Mouse (Mus musculus): ENCODE data around the gene Cpne1. TPM values are rescaled to one million over a fixed set of nuclear protein-coding genes. Genes with fewer than 3 reads are reported as not detected.
A peak's percentile ranks its signal among the peaks of the same experiment; 100 is the strongest.
"Not testable (repeated sequence)": the region's sequence is repeated elsewhere in the genome, so short reads cannot be mapped to it uniquely, and the experiment has no call there.

Gene Cpne1
- polyA plus RNA-seq, 1 experiment from 2014 or later: 22.6 TPM

DNA sequence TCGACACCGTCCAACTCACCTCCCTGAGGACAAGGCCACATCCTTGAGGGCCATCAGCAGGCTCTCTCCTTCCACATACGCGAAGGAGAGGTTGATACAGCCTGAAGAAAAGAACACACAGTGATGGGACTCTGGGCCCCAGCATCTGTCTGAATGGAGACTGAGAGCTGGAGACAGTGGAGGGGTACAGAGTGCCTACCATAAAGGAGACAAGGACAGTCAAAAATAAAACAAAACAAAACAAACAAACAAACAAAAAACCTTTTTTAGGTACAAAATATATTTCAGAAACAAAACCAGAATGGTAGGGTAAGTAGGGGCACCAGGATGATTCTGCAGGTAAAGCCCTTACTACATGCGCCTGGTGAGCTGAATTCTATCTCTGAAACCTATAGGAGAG, 15.2 kb upstream of the Cpne1 start, which contains the start of gene Gm28036:
Gene Gm28036, minus strand, starts transcription at position 101 of the 400 bp plus-strand sequence.
- 91% methylated on average over 5 of the region's 5 CpGs for WGBS (ENCODE audit: insufficient replicate concordance)
- Histone ChIP-seq H3K4me3 (replicated peaks) (no peak within 1 kb of the TSS), H3K4me1 (replicated peaks) (no peaks in the 10 kb centered on the region), H3K27me3 (no peaks in the 10 kb centered on the region), H3K27ac (replicated peaks) (no peak within 1 kb of the TSS), H3K9me3 (replicated peaks) (no peaks in the 10 kb centered on the region), H3K36me3 (replicated peaks) (peaks cover 69% of the 10 kb centered on the region), H3K9ac (no peak within 1 kb of the TSS), H3K4me2 (no peak within 1 kb of the TSS)
- ATAC-seq (ENCODE audit: insufficient read depth): no peak

DNA sequence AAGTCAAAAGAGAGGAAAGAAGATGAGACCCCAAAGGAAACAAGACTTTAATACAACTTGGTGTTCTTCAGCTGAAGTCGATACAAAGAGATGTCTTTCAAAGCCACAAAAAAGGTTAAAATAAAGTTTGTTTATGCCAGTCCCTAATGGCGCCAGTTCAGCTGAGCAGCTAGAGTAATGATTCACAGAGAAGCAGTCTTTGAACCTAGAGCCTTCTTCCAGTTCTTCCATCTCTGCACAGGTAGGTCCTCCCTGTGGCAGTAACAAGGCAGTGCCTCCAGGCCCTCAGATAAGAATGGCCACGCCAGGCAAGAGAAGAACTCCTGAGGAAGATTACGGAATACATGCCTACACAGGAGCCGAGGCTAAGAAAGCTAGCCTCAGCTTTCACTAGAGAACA, 12.0 kb upstream of the Cpne1 start:
- Histone ChIP-seq H3K4me3 (replicated peaks) (no peak overlapping the region), H3K4me1 (replicated peaks) (no peaks in the 10 kb centered on the region), H3K27ac (replicated peaks) (no peak overlapping the region), H3K27me3 (no peaks in the 10 kb centered on the region), H3K9me3 (replicated peaks) (no peaks in the 10 kb centered on the region), H3K4me2 (no peak overlapping the region), H3K36me3 (replicated peaks) (peaks cover 48% of the 10 kb centered on the region), H3K9ac (no peak overlapping the region)
- WGBS (ENCODE audit: insufficient replicate concordance): 77% methylated on average over 5 of the region's 5 CpGs
- ATAC-seq (ENCODE audit: insufficient read depth): no peak

DNA sequence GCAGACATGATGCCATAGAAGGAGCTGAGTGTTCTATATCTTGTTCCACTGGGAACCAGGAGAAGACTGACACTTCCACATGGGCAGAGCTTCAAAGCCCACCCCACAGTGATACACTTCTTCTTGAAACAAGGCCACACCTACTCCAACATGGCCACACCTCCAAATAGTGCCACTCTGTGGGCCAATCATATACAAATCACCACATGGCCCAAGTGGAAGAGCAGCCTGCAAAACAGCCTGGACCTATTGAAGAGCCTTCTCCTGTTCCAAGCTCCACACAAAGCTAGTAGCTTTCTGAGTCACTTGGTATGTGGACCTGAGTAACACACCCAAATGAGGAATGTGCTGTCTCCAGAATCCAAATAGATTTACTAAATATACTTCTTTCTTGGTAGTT, 7.8 kb upstream of the Cpne1 start:
- peaks cover 14% of the 10 kb centered on the region for H3K36me3 ChIP-seq (replicated peaks)
- H3K9ac ChIP-seq: no peak overlapping the region
- H3K27me3 ChIP-seq: no peaks in the 10 kb centered on the region
- H3K4me3 ChIP-seq (replicated peaks): no peak overlapping the region
- no peak for ATAC-seq (ENCODE audit: insufficient read depth)
- H3K4me1 ChIP-seq (replicated peaks): no peaks in the 10 kb centered on the region
- H3K27ac ChIP-seq (replicated peaks): no peak overlapping the region
- no peaks in the 10 kb centered on the region for H3K9me3 ChIP-seq (replicated peaks)
- no peak overlapping the region for H3K4me2 ChIP-seq

DNA sequence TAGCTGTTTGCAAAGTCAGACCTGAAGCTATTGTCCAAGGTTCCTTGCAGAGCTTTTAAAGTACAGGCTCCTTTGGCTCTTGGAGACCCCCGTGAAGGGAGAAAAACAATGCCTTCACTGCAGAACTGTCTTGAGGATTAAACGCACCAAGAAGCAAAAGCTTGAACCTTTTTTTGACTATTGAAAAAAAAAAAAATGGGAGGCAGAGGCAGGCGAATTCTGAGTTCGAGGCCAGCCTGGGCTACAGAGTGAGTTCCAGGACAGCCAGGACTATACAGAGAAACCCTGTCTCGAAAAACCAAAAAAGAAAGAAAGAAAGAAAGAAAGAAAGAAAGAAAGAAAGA, 287 bp upstream of the Cpne1 start:
- Histone ChIP-seq H3K9ac (peak overlapping the region; percentile 94), H3K4me2 (peak overlapping the region; percentile 85), H3K27ac (replicated peaks) (peak overlapping the region; percentile 90), H3K4me3 (replicated peaks) (peak overlapping the region; percentile 91), H3K4me1 (replicated peaks) (peaks cover 37% of the 10 kb centered on the region)
- H3K27me3 ChIP-seq; H3K36me3 ChIP-seq (replicated peaks); ATAC-seq (ENCODE audit: insufficient read depth); H3K9me3 ChIP-seq (replicated peaks): not testable (repeated sequence)
- WGBS (ENCODE audit: insufficient replicate concordance): 18% methylated on average over 5 of the region's 5 CpGs

DNA sequence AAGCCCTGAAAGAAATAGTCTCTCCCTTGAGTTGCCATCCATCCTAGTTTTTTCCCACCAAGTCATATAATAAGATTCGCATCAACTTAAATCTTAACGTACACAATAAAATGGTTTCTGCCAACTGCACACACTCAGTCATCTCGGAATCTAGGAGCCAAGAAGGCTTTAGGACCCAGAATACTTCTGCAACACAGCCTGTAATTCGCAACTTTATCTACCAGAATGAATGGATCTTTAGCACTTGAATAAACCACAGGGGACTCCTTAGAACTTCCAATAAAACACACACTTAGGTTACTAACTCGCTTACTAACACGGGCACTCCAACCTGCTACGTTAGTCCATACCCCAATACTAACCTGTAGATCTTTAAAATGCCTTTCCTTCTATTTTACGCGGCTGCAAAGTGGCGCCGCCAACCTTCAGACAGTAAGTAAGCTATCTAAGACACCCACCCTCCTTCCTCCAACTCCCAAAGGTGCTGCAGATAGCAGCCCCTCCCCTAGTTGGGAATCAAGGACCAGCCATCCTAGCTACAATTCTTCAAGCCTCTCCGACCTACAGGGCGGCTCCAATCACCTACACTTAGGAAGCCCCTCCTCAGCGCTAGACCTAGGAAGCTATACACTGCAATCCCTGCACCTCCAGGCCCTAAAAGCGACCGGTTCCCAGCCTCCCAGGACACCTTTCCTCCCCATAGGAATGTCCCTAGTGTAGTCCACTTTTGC, 973 bp downstream of the Cpne1 start:
- peaks cover 45% of the 10 kb centered on the region for H3K4me1 ChIP-seq (replicated peaks)
- WGBS (ENCODE audit: insufficient replicate concordance): under 1% methylated on average over 16 of the region's 16 CpGs
- peak; percentile 66 for ATAC-seq (ENCODE audit: insufficient read depth)
- peak overlapping the region; percentile 91 for H3K4me3 ChIP-seq (replicated peaks)
- H3K27ac ChIP-seq (replicated peaks): peak overlapping the region; percentile 90
- peak overlapping the region; percentile 94 for H3K9ac ChIP-seq
- H3K36me3 ChIP-seq (replicated peaks): peaks cover 14% of the 10 kb centered on the region
- H3K4me2 ChIP-seq: peak overlapping the region; percentile 85
- H3K27me3 ChIP-seq: no peaks in the 10 kb centered on the region
- H3K9me3 ChIP-seq (replicated peaks): no peaks in the 10 kb centered on the region

DNA sequence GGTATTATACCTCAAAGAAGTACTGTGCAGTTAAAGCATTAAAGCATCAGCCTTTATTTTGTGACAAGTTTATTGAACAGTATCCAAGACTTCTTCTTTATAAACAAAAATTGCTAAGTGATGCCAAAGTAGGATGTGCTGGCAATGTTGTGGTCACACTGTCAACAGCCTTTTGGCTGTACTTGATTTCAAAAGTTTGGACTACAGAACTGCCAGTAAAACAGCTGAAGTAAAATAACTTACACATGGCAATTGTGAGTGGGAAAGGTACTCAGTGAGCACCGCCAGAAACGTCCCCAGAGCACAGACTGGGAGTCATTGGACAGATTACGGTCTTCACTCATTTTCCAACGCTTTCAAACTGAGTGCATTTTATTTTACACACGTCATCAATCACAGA, 19.8 kb downstream of the Cpne1 start:
- Histone ChIP-seq H3K27ac (replicated peaks) (no peak overlapping the region), H3K9ac (no peak overlapping the region), H3K4me1 (replicated peaks) (no peaks in the 10 kb centered on the region; the same call in 1 of the 2 replicates), H3K4me3 (replicated peaks) (no peak overlapping the region), H3K27me3 (no peaks in the 10 kb centered on the region), H3K4me2 (no peak overlapping the region), H3K36me3 (replicated peaks) (peaks cover 39% of the 10 kb centered on the region), H3K9me3 (replicated peaks) (no peaks in the 10 kb centered on the region)
- 76% methylated on average over 5 of the region's 5 CpGs for WGBS (ENCODE audit: insufficient replicate concordance)
- ATAC-seq (ENCODE audit: insufficient read depth): no peak

DNA sequence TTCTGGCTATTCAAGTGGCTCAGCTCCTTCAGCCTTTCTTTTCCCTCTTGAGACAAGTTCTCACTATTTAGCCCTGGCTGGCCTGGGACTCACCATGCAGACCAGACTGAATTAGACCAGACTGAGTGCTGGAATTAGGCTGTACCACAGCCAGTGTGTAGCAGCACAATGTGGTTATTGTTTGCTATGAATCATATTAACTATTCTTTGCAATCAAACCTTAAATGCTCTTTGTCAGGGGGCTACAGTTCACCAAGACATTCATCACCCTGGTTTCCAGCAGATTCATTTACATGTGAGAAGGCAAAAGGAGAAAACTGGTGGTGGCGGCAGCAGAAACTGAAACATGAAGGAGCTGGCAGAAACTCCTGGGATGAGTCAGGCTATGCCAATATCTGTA, 22.0 kb downstream of the Cpne1 start:
- H3K27ac ChIP-seq (replicated peaks): no peak overlapping the region
- H3K4me2 ChIP-seq: no peak overlapping the region
- H3K27me3 ChIP-seq: no peaks in the 10 kb centered on the region
- H3K4me1 ChIP-seq (replicated peaks): no peaks in the 10 kb centered on the region; the same call in 1 of the 2 replicates
- H3K9me3 ChIP-seq (replicated peaks): no peaks in the 10 kb centered on the region
- WGBS (ENCODE audit: insufficient replicate concordance): 93% methylated on average over 1 of the region's 1 CpGs
- peaks cover 18% of the 10 kb centered on the region for H3K36me3 ChIP-seq (replicated peaks)
- no peak overlapping the region for H3K9ac ChIP-seq
- H3K4me3 ChIP-seq (replicated peaks): no peak overlapping the region
- no peak for ATAC-seq (ENCODE audit: insufficient read depth)

DNA sequence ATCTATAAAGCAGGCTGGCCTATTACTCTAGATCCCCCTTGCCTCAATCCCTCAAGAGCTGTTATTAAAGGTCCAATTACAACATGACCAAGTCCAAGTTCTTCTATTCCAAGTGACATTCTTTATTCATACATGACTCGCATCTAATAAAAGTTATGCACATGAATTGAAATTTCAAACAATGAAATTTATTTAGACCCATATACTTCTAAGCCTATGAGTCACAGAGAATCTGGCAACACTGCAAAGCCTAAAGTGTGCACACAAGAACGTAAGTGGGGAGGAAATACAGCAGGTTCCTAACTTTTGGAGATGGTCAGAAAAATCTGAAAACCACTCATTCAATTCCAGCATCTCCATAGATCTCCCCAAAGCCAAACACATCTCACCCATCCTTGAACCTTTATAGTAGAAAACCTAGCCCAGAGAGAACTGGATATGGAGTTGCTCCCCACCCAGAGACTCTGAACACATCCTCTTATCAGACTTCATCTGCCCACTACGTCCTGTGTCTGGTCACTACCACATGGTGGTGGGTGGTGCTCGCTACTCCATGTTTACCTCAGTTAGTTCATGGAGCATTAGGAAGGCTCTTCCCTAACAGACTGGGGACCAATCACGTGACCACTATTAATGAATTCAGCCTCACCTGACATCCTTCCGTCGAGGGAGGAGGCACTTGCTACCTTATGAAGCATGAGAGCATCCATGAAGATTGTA, 24.2 kb downstream of the Cpne1 start:
- Histone ChIP-seq H3K27me3 (no peaks in the 10 kb centered on the region), H3K4me3 (replicated peaks) (no peak overlapping the region), H3K4me2 (no peak overlapping the region), H3K27ac (replicated peaks) (no peak overlapping the region), H3K36me3 (replicated peaks) (peaks cover 11% of the 10 kb centered on the region; the same call in 1 of the 2 replicates), H3K9ac (no peak overlapping the region), H3K9me3 (replicated peaks) (no peaks in the 10 kb centered on the region), H3K4me1 (replicated peaks) (peaks cover 3% of the 10 kb centered on the region)
- ATAC-seq (ENCODE audit: insufficient read depth): no peak
- 61% methylated on average over 7 of the region's 7 CpGs for WGBS (ENCODE audit: insufficient replicate concordance)

DNA sequence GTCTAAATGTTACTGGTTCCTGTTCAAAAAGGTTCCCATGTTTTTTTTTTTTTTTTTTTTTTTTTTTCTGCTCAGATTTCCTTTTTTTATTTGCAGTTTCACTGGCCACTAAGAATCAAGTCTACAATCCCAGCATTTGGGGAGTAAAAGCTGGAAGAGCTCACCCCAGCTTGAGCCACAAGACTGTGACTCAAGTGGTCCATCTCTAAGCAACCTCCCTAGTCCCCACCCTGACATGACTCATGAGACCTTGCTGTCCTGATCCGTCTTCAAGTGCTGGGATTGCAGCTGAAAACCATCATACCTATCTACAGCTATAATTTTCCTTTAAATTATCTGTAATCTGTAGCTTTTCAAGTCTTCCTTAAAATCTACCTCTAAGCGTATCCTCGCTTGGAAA, 27.2 kb downstream of the Cpne1 start:
- ATAC-seq (ENCODE audit: insufficient read depth): no peak
- Histone ChIP-seq H3K27ac (replicated peaks) (no peak overlapping the region), H3K9me3 (replicated peaks) (no peaks in the 10 kb centered on the region), H3K9ac (no peak overlapping the region), H3K36me3 (replicated peaks) (no peaks in the 10 kb centered on the region), H3K4me1 (replicated peaks) (peaks cover 3% of the 10 kb centered on the region), H3K27me3 (no peaks in the 10 kb centered on the region), H3K4me3 (replicated peaks) (no peak overlapping the region), H3K4me2 (no peak overlapping the region)
- WGBS (ENCODE audit: insufficient replicate concordance): 70% methylated on average over 3 of the region's 3 CpGs

DNA sequence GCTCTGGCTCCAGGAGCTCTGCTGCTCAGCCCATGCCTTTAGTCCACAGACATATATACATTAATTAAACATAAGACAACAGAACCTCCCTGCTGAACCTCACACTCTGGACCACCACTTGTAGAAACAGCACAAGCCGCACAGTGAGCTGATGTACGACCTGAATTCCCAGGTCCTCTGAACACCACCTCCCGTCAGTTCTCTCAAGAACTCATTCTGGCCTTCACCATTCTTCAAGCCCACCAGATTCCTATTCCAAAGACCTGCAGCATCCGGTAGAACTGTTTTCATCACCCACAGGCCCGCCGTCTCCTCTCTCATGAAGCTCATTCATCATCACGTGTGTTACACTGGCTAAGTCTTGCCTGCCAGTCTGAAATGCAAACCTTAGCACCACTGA, 31.4 kb downstream of the Cpne1 start:
- Histone ChIP-seq H3K4me1 (replicated peaks) (peaks cover 3% of the 10 kb centered on the region; the same call in 1 of the 2 replicates), H3K4me3 (replicated peaks) (no peak overlapping the region), H3K9ac (no peak overlapping the region), H3K36me3 (replicated peaks) (peaks cover 36% of the 10 kb centered on the region), H3K9me3 (replicated peaks) (no peaks in the 10 kb centered on the region), H3K27me3 (no peaks in the 10 kb centered on the region), H3K27ac (replicated peaks) (no peak overlapping the region), H3K4me2 (no peak overlapping the region)
- ATAC-seq (ENCODE audit: insufficient read depth): no peak
- WGBS (ENCODE audit: insufficient replicate concordance): 84% methylated on average over 7 of the region's 7 CpGs

DNA sequence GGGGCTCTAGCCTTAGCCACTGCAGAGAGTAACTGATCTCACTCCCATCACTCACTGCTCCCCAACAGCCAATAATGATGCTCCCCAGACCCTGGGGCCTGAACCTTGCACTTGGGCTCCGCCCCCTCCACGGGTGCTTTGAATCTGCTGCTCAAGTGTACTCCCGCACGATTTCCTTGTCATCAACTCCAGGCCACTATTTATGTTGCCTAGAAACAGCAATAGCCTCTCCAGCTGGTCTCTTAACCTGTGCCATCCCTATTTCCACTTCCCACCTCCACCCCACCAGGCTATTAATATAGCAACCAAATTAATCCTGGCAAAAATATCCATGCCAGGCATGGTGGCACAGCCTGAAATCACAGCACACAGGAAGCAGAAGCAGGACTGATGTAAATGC, 32.1 kb downstream of the Cpne1 start:
- Histone ChIP-seq H3K9ac (no peak overlapping the region), H3K4me2 (no peak overlapping the region), H3K4me3 (replicated peaks) (no peak overlapping the region), H3K4me1 (replicated peaks) (peaks cover 3% of the 10 kb centered on the region; the same call in 1 of the 2 replicates), H3K36me3 (replicated peaks) (peaks cover 43% of the 10 kb centered on the region), H3K9me3 (replicated peaks) (no peaks in the 10 kb centered on the region), H3K27me3 (no peaks in the 10 kb centered on the region), H3K27ac (replicated peaks) (no peak overlapping the region)
- no peak for ATAC-seq (ENCODE audit: insufficient read depth)
- WGBS (ENCODE audit: insufficient replicate concordance): 64% methylated on average over 4 of the region's 4 CpGs
